Mouse (Mus musculus): ENCODE data around the gene Gstm6. TPM values are rescaled to one million over a fixed set of nuclear protein-coding genes. Genes with fewer than 3 reads are reported as not detected.
"Not testable (repeated sequence)": the region's sequence is repeated elsewhere in the genome, so short reads cannot be mapped to it uniquely, and the experiment has no call there.

Gene Gstm6
- polyA plus RNA-seq, 1 experiment from 2014 or later = 17.9 TPM

DNA sequence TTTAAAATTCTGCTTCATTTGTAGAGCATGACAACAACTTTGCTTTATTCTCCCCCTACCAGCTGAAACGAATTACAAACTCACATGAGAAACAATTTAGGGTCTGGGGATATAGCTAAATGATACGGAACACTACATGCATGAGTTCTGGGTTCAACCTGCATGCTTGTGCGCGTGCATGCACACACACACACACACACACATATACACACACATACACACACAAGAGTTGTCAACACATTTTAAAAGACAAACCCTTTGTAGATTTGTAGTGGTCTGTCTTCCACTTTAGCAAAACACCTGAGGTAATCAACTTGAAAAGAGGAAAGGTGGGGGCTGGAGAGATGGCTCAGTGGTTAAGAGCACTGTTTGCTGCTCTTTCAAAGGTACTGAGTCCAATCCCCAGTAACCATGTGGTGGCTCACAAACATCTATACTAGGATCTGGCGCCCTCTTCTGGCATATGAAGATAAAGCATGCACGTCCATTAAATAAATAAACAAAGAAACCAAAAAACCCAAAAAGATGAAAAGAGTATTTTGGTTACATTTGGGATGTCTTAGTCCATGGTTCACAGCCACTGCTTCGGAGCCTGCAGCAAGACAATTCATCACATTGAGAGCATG lies 25.7 kb downstream of the Gstm6 start:
- Histone ChIP-seq H3K9ac (ENCODE audit: low read depth, low read length) (no peak overlapping the region), H3K9me3 (ENCODE audit: control insufficient read depth, low read length) (no peaks in the 10 kb centered on the region; the same call in 1 of the 2 replicates), H3K27ac (ENCODE audit: low read length) (no peak overlapping the region), H3K4me3 (ENCODE audit: low read length) (no peak overlapping the region), H3K4me1 (ENCODE audit: control insufficient read depth, insufficient read depth, low read length) (no peaks in the 10 kb centered on the region), H3K4me2 (ENCODE audit: low read depth, low read length) (no peak overlapping the region), H3K27me3 (replicated peaks; ENCODE audit: control insufficient read depth, insufficient read depth, low read length) (no peaks in the 10 kb centered on the region), H3K36me3 (ENCODE audit: control insufficient read depth, insufficient read depth, low read length) (no peaks in the 10 kb centered on the region)
- 56% methylated on average over 7 of the region's 7 CpGs for WGBS
- peak; percentile 25 for ATAC-seq

DNA sequence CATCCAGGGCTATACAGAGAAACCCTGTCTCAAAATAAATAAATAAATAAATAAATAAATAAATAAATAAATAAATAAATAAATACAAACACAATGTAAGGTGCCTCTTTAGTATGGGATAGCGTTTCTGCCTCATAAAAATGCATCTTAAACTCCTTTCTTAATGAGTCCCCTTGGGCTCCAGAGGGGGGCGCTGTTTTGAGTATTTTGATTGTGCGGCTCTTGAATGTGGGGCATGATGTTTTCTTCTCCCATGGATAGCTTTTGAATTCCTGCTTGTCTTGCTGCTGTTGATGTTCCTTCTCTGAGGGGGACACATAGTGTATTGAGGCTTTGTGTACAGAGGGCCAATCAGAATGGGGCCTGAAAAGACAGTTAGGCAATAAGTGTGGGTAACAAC lies 26.5 kb downstream of the Gstm6 start:
- Histone ChIP-seq H3K4me2 (ENCODE audit: low read depth, low read length) (no peak overlapping the region), H3K27ac (ENCODE audit: low read length) (peak overlapping the region; percentile 60), H3K9me3 (ENCODE audit: control insufficient read depth, low read length) (no peaks in the 10 kb centered on the region; the same call in 1 of the 2 replicates), H3K4me3 (ENCODE audit: low read length) (no peak overlapping the region), H3K9ac (ENCODE audit: low read depth, low read length) (no peak overlapping the region), H3K4me1 (ENCODE audit: control insufficient read depth, insufficient read depth, low read length) (no peaks in the 10 kb centered on the region), H3K36me3 (ENCODE audit: control insufficient read depth, insufficient read depth, low read length) (no peaks in the 10 kb centered on the region), H3K27me3 (replicated peaks; ENCODE audit: control insufficient read depth, insufficient read depth, low read length) (no peaks in the 10 kb centered on the region)
- WGBS = 86% methylated on average over 3 of the region's 3 CpGs
- ATAC-seq = peak; percentile 14; the same call in 1 of the 2 replicates

DNA sequence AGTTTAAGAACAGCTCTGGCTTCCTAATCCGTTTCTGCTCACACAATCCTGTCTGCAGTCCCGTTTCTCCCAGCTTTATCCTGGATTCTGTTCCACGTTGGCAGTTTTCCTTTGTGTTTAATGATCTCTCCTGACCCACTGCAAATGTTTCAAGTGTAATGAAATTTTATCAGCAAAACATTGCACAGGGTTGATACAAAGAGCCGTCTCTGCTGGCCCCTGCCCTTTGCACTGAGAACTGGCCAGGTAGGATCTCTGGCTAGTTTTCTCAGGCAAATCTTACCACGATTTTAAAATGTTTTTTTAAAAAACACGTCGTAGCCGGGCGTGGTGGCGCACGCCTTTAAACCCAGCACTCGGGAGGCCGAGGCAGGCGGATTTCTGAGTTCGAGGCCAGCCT lies 26.9 kb downstream of the Gstm6 start:
- H3K36me3 ChIP-seq (ENCODE audit: control insufficient read depth, insufficient read depth, low read length) = no peaks in the 10 kb centered on the region
- no peaks in the 10 kb centered on the region for H3K27me3 ChIP-seq (replicated peaks; ENCODE audit: control insufficient read depth, insufficient read depth, low read length)
- no peaks in the 10 kb centered on the region for H3K4me1 ChIP-seq (ENCODE audit: control insufficient read depth, insufficient read depth, low read length)
- ATAC-seq = peak; percentile 72
- peak overlapping the region; percentile 30; the same call in 1 of the 2 replicates for H3K9ac ChIP-seq (ENCODE audit: low read depth, low read length)
- H3K9me3 ChIP-seq (ENCODE audit: control insufficient read depth, low read length) = no peaks in the 10 kb centered on the region; the same call in 1 of the 2 replicates
- no peak overlapping the region for H3K4me2 ChIP-seq (ENCODE audit: low read depth, low read length)
- WGBS = 58% methylated on average over 15 of the region's 15 CpGs
- H3K27ac ChIP-seq (ENCODE audit: low read length) = peak overlapping the region; percentile 79
- H3K4me3 ChIP-seq (ENCODE audit: low read length) = no peak overlapping the region

DNA sequence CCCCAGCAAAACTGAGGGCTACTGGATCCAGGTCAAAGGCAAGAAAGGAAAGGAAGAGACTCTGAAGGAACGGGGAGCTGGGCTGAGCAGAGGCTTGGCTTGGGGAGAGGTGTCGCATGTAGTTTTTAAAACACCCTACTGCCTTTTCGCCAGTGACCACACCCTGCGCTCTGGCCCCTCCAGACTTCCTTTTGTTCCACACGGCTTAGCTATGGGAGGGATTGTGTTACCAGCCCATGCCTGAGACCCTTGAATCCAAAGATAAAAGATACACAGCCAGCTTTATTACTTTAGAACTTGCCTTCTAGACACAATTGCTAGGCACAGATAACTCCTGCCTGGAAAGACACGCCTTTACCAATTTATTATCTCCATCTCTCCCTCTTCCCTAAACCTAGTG lies 37.6 kb downstream of the Gstm6 start:
- no peak for ATAC-seq
- no peak overlapping the region for H3K9ac ChIP-seq (ENCODE audit: low read depth, low read length)
- H3K4me2 ChIP-seq (ENCODE audit: low read depth, low read length) = no peak overlapping the region
- H3K4me3 ChIP-seq (ENCODE audit: low read length) = no peak overlapping the region
- H3K36me3 ChIP-seq (ENCODE audit: control insufficient read depth, insufficient read depth, low read length) = no peaks in the 10 kb centered on the region
- no peak overlapping the region for H3K27ac ChIP-seq (ENCODE audit: low read length)
- H3K4me1 ChIP-seq (ENCODE audit: control insufficient read depth, insufficient read depth, low read length) = peaks cover 17% of the 10 kb centered on the region
- H3K27me3 ChIP-seq (replicated peaks; ENCODE audit: control insufficient read depth, insufficient read depth, low read length) = no peaks in the 10 kb centered on the region
- WGBS = 58% methylated on average over 6 of the region's 6 CpGs
- H3K9me3 ChIP-seq (ENCODE audit: control insufficient read depth, low read length) = no peaks in the 10 kb centered on the region

DNA sequence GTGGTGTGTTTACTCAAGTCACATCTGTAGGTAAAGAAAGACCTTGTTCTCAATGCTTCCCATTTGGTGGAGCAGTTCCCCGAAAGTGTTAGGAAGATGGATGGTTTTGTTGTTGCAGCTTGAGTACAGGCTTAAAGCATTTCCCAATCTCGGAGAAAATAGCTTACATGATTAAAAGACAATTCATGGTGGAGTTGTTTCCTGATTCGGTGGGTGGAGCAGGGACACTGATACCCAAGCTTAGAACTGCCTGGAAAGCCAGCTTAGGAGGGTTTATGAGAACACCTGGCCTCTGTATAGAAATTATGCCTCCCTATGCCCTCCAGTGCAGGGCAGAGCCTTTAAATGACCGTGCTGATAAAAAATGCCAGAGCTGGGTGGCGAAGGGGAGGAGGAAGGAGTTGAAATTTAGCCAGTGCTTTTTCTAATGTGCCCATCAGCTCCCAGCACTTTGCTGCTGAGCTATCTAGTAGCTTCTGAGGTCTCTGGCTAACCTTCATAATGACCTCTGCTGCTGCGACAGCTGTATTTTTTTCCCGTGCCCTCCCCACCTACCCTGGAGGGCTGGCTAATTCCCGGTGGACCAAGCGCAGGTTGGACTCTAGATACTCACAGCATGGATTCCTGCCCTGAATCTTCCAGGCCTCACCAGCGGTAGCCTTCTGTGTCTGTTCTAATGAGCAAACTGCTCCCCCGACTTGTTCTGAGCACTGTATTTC lies 42.4 kb downstream of the Gstm6 start:
- Histone ChIP-seq H3K4me2 (ENCODE audit: low read depth, low read length) (no peak overlapping the region), H3K9me3 (ENCODE audit: control insufficient read depth, low read length) (no peaks in the 10 kb centered on the region), H3K36me3 (ENCODE audit: control insufficient read depth, insufficient read depth, low read length) (no peaks in the 10 kb centered on the region), H3K27me3 (replicated peaks; ENCODE audit: control insufficient read depth, insufficient read depth, low read length) (no peaks in the 10 kb centered on the region), H3K27ac (ENCODE audit: low read length) (peak overlapping the region; percentile 40), H3K4me1 (ENCODE audit: control insufficient read depth, insufficient read depth, low read length) (peaks cover 8% of the 10 kb centered on the region), H3K9ac (ENCODE audit: low read depth, low read length) (no peak overlapping the region), H3K4me3 (ENCODE audit: low read length) (no peak overlapping the region)
- 59% methylated on average over 11 of the region's 11 CpGs for WGBS
- ATAC-seq = peak; percentile 47; the same call in 1 of the 2 replicates

DNA sequence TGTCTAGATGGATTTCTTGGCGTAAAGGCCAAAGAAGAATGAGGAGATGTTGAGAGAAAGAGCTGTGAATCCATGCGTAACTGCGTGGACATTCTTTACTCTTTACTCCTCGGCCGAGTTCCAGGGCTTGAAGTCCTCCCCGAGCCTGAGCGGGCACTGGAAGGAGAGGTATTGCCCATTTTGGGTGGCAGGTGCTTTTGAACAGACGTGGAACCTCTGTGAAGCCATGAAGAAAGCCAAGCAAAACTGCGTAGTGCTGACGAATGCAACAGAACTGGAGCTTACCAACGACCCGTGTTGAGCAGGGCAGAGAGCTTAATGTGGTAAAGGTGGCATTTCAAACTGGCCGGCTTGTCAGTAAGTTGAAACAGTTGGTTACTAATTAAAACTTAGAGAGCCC lies 44.9 kb downstream of the Gstm6 start:
- Histone ChIP-seq H3K36me3 (ENCODE audit: control insufficient read depth, insufficient read depth, low read length) (no peaks in the 10 kb centered on the region), H3K4me1 (ENCODE audit: control insufficient read depth, insufficient read depth, low read length) (peaks cover 15% of the 10 kb centered on the region), H3K9me3 (ENCODE audit: control insufficient read depth, low read length) (no peaks in the 10 kb centered on the region), H3K27ac (ENCODE audit: low read length) (no peak overlapping the region), H3K9ac (ENCODE audit: low read depth, low read length) (no peak overlapping the region), H3K27me3 (replicated peaks; ENCODE audit: control insufficient read depth, insufficient read depth, low read length) (no peaks in the 10 kb centered on the region), H3K4me2 (ENCODE audit: low read depth, low read length) (no peak overlapping the region), H3K4me3 (ENCODE audit: low read length) (no peak overlapping the region)
- WGBS = 94% methylated on average over 13 of the region's 13 CpGs
- ATAC-seq = no peak

DNA sequence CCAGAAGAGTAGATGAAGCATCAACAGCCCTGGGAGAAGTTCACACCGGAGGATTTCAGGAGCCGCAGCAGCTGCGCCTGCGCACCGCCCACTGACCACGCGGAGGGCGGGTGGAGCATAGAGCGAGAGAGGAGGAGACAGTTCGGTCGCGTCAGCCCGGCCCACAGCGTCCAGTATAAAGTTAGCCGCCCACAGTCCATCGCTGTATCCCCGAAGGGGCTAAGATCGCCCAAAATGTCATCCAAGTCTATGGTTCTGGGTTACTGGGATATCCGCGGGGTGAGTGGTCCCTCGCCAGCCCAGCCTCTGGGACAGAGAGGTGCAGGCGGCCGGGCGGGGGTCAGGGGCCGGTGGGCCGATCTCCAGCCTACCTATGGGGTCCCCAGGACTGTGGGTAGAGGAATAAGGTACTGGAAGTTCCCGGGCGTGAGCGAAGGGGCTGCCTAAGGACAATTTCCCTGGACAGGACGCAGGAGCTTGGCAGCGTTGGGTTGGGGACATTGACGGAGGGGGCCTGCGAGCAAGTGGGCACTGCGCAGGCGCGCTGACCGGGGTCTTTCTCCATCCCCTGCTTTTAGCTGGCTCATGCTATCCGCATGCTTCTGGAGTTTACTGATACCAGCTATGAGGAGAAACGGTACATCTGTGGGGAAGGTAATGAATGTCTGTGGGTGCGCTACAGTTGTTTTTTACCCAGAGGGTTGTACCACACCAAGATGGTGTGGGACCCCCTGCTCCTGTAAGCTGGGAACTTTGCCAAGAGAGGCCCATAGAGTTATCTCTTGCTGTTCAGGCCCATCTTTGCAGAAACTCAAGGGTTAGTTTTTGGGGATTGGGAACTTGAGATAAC lies 47.6 kb downstream of the Gstm6 start, which contains the start of gene Gstm5:
TSS of gene Gstm5 (plus strand) at position 102 of the 850 bp plus-strand sequence.
- no peaks in the 10 kb centered on the region for H3K9me3 ChIP-seq (ENCODE audit: control insufficient read depth, low read length)
- peak; percentile 94 for ATAC-seq
- H3K36me3 ChIP-seq (ENCODE audit: control insufficient read depth, insufficient read depth, low read length) = no peaks in the 10 kb centered on the region
- H3K4me3 ChIP-seq (ENCODE audit: low read length) = peak within 1 kb of the TSS; percentile 67
- H3K4me2 ChIP-seq (ENCODE audit: low read depth, low read length) = peak within 1 kb of the TSS; percentile 84
- no peaks in the 10 kb centered on the region for H3K27me3 ChIP-seq (replicated peaks; ENCODE audit: control insufficient read depth, insufficient read depth, low read length)
- H3K4me1 ChIP-seq (ENCODE audit: control insufficient read depth, insufficient read depth, low read length) = peaks cover 15% of the 10 kb centered on the region
- 3% methylated on average over 40 of the region's 40 CpGs for WGBS
- H3K27ac ChIP-seq (ENCODE audit: low read length) = peak within 1 kb of the TSS; percentile 69
- H3K9ac ChIP-seq (ENCODE audit: low read depth, low read length) = peak within 1 kb of the TSS; percentile 88

DNA sequence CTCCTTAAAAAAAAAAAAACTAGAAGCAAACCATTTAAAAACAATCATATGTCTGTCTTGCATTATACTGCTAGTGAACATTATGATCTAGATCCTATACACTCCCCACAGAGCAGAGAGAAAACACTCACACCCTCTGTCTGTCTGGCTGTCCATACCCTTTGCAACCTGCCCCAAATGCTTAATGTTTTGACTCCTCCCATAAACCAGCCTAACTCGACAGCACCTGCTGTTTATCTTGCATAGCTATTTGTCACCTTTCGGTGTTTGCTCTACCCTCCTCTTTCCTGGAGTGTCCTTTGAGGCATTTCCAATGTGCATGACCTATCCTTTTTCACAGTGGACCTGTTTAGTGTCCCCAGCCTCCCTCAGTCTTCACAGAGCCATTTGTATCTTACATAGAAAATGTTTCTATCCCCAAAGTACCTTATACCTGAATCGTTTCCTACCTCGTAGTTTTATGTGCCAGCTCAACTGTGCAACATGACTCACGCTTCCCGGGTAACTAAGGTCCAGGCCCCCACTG lies 48.3 kb downstream of the Gstm6 start:
- peak overlapping the region; percentile 67 for H3K4me3 ChIP-seq (ENCODE audit: low read length)
- no peaks in the 10 kb centered on the region for H3K36me3 ChIP-seq (ENCODE audit: control insufficient read depth, insufficient read depth, low read length)
- H3K27me3 ChIP-seq (replicated peaks; ENCODE audit: control insufficient read depth, insufficient read depth, low read length) = no peaks in the 10 kb centered on the region
- no peaks in the 10 kb centered on the region for H3K9me3 ChIP-seq (ENCODE audit: control insufficient read depth, low read length)
- H3K9ac ChIP-seq (ENCODE audit: low read depth, low read length) = peak overlapping the region; percentile 88
- H3K4me2 ChIP-seq (ENCODE audit: low read depth, low read length) = peak overlapping the region; percentile 84
- WGBS = 5% methylated on average over 6 of the region's 6 CpGs
- peak; percentile 44 for ATAC-seq
- peak overlapping the region; percentile 69 for H3K27ac ChIP-seq (ENCODE audit: low read length)
- H3K4me1 ChIP-seq (ENCODE audit: control insufficient read depth, insufficient read depth, low read length) = peaks cover 15% of the 10 kb centered on the region

DNA sequence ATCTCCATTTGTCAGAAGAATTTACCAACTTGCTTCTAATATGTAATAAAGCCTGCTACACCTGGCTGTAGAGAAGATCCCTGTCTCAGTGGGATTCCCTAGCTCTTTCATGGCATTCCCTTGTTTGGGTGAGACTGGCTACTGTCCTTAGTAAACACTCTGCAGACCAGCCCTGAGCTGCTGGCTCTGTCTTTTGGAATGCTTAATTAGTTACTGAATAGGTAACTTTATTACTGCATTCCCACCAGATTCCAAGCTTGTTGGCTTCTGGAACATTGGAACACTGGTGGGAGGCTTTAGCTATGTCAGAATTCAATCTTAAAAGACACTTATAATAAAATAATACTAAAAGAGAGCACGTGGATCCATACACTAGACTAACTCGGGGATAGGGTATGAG lies 54.3 kb downstream of the Gstm6 start:
- not testable (repeated sequence) for H3K36me3 ChIP-seq (ENCODE audit: control insufficient read depth, insufficient read depth, low read length); H3K27me3 ChIP-seq (replicated peaks; ENCODE audit: control insufficient read depth, insufficient read depth, low read length); H3K4me1 ChIP-seq (ENCODE audit: control insufficient read depth, insufficient read depth, low read length); H3K9ac ChIP-seq (ENCODE audit: low read depth, low read length); ATAC-seq; H3K4me3 ChIP-seq (ENCODE audit: low read length); H3K9me3 ChIP-seq (ENCODE audit: control insufficient read depth, low read length); H3K4me2 ChIP-seq (ENCODE audit: low read depth, low read length); H3K27ac ChIP-seq (ENCODE audit: low read length)
- 89% methylated on average over 2 of the region's 2 CpGs for WGBS
